Mouse (Mus musculus) embryonic facial prominence, embryonic 15.5 days (tissue): ENCODE measurements around the gene Dnm2. TPM values are rescaled to one million over a fixed set of nuclear protein-coding genes. Genes with fewer than 3 reads are reported as not detected.
A peak's percentile ranks its signal among the peaks of the same experiment; 100 is the strongest.
"Not testable (repeated sequence)": the region's sequence is repeated elsewhere in the genome, so short reads cannot be mapped to it uniquely, and the experiment has no call there.

Source experiments
- ATAC-seq: fragments of 200-750 bp; cut with Nextera tagmentation; 2 replicates; pipeline ENCODE4 v1.8.0; 2017; ENCODE audit warnings: low read depth, moderate TSS enrichment; ENCODE audit not compliant: insufficient number of reproducible peaks, low FRiP score, low TSS enrichment
- H3K27ac ChIP-seq: fragments of 300-500 bp; sonication (generic); replicated peaks from 2 replicates; pipeline ENCODE4 v1.5.1; 2015; ENCODE audit warnings: mild to moderate bottlenecking, inconsistent platforms
- H3K27me3 ChIP-seq: fragments of 300-500 bp; sonication (generic); 2 replicates; pipeline ENCODE4 v1.6.1; 2015; ENCODE audit warnings: inconsistent platforms
- H3K36me3 ChIP-seq: fragments of 300-500 bp; sonication (generic); 2 replicates; pipeline ENCODE4 v1.6.1; 2015; ENCODE audit warnings: mild to moderate bottlenecking, inconsistent platforms
- H3K4me1 ChIP-seq: fragments of 300-500 bp; sonication (generic); 2 replicates; pipeline ENCODE4 v1.6.1; 2015; ENCODE audit warnings: inconsistent platforms
- H3K4me2 ChIP-seq: fragments of 300-500 bp; sonication (generic); replicated peaks from 2 replicates; pipeline ENCODE4 v1.6.1; 2015; ENCODE audit warnings: mild to moderate bottlenecking, inconsistent platforms
- H3K4me3 ChIP-seq: fragments of 300-500 bp; sonication (generic); replicated peaks from 2 replicates; pipeline ENCODE4 v1.5.1; 2015; ENCODE audit warnings: mild to moderate bottlenecking, inconsistent platforms
- H3K9ac ChIP-seq: fragments of 300-500 bp; sonication (generic); 2 replicates; pipeline ENCODE4 v1.6.1; 2015; ENCODE audit warnings: inconsistent platforms
- H3K9me3 ChIP-seq: fragments of 300-500 bp; sonication (generic); replicated peaks from 2 replicates; pipeline ENCODE4 v1.6.1; 2016; ENCODE audit warnings: inconsistent platforms
- WGBS: fragments of 180-500 bp; shearing (Covaris S2); methylation state at CpG from one replicate; pipeline ENCODE4 v1.1.7; 2015; 5-methylcytosine and 5-hydroxymethylcytosine counted together
- polyA plus RNA-seq: library from polyadenylated mRNA; unstranded; fragments of >200 nt; fragmentation: Nextera tagmentation; extraction: Ambion mirVana; gene quantifications from 2 replicates; pipeline ENCODE4 v1.2.1, GENCODE M21; 2015

Dnm2 gene
- polyA plus RNA-seq, 1 experiment from 2014 or later = 85.9 TPM

GRCm38 (mm10) chr9:21508871-21509404 is 84.2 kb downstream of the Dnm2 start:
- peak overlapping the region; percentile 72 for H3K4me2 ChIP-seq
- H3K9ac ChIP-seq = peak overlapping the region; percentile 69; the same call in 1 of the 2 replicates
- peak overlapping the region; percentile 83 for H3K4me3 ChIP-seq
- no peaks in the 10 kb centered on the region for H3K27me3 ChIP-seq
- H3K9me3 ChIP-seq = no peaks in the 10 kb centered on the region
- 65% methylated on average over 7 of the region's 7 CpGs for WGBS
- peaks cover 50% of the 10 kb centered on the region for H3K36me3 ChIP-seq
- 0 out of 2 replicates have a peak overlapping the region, but pooled peaks have one; percentile 96 for H3K27ac ChIP-seq
- no peak for ATAC-seq
- H3K4me1 ChIP-seq = peaks cover 18% of the 10 kb centered on the region

- ATAC-seq = peak; percentile 96
- no peaks in the 10 kb centered on the region for H3K9me3 ChIP-seq
- 0% methylated on average over 44 of the region's 44 CpGs for WGBS
These were observed 85.3 kb downstream of the Dnm2 start, which contains the start of gene Tmed1 for GRCm38 (mm10) chr9:21509772-21510688. Gene Tmed1, minus strand, starts transcription at chr9:21510252.

GRCm38 (mm10) chr9:21510689-21511015 is 85.9 kb downstream of the Dnm2 start:
- WGBS = 0% methylated on average over 7 of the region's 7 CpGs
- H3K9me3 ChIP-seq = no peaks in the 10 kb centered on the region
- peaks cover 33% of the 10 kb centered on the region for H3K36me3 ChIP-seq
- peak overlapping the region; percentile 96 for H3K27ac ChIP-seq
- peak overlapping the region; percentile 23; the same call in 1 of the 2 replicates for H3K9ac ChIP-seq
- peak overlapping the region; percentile 72 for H3K4me2 ChIP-seq
- peaks cover 18% of the 10 kb centered on the region for H3K4me1 ChIP-seq
- peak overlapping the region; percentile 83 for H3K4me3 ChIP-seq
- H3K27me3 ChIP-seq = no peaks in the 10 kb centered on the region
- no peak for ATAC-seq

More at GRCm38 (mm10) chr9:21509772-21510688, 85.3 kb downstream of the Dnm2 start, which contains the start of gene Tmed1:
- peak within 1 kb of the TSS; percentile 96 for H3K27ac ChIP-seq
- H3K36me3 ChIP-seq = peaks cover 39% of the 10 kb centered on the region
- H3K27me3 ChIP-seq = no peaks in the 10 kb centered on the region
- peak within 1 kb of the TSS; percentile 69 for H3K9ac ChIP-seq
- H3K4me2 ChIP-seq = peak within 1 kb of the TSS; percentile 72
- peak within 1 kb of the TSS; percentile 83 for H3K4me3 ChIP-seq
- peaks cover 18% of the 10 kb centered on the region for H3K4me1 ChIP-seq

- Histone ChIP-seq H3K36me3 (peaks cover 29% of the 10 kb centered on the region), H3K4me2 (peak overlapping the region; percentile 72), H3K4me3 (peak overlapping the region; percentile 83), H3K9ac (peak overlapping the region; percentile 23; the same call in 1 of the 2 replicates), H3K4me1 (peaks cover 18% of the 10 kb centered on the region), H3K27ac (peak overlapping the region; percentile 96), H3K9me3 (no peaks in the 10 kb centered on the region), H3K27me3 (no peaks in the 10 kb centered on the region)
- WGBS = 69% methylated on average over 9 of the region's 9 CpGs
- no peak for ATAC-seq
These were observed 86.3 kb downstream of the Dnm2 start for GRCm38 (mm10) chr9:21511052-21511451.

- H3K4me1 ChIP-seq = peaks cover 17% of the 10 kb centered on the region
- no peak overlapping the region for H3K4me2 ChIP-seq
- no peaks in the 10 kb centered on the region for H3K9me3 ChIP-seq
- H3K9ac ChIP-seq = no peak overlapping the region
- ATAC-seq = no peak
- peaks cover 5% of the 10 kb centered on the region for H3K36me3 ChIP-seq
- no peaks in the 10 kb centered on the region for H3K27me3 ChIP-seq
- WGBS = 95% methylated on average over 4 of the region's 4 CpGs
- no peak overlapping the region for H3K27ac ChIP-seq
- H3K4me3 ChIP-seq = no peak overlapping the region
These were observed 88.8 kb downstream of the Dnm2 start for GRCm38 (mm10) chr9:21513466-21513865.

GRCm38 (mm10) chr9:21517947-21518495 is 93.3 kb downstream of the Dnm2 start:
- H3K4me1 ChIP-seq = no peaks in the 10 kb centered on the region
- H3K4me3 ChIP-seq = no peak overlapping the region
- H3K27ac ChIP-seq = peak overlapping the region; percentile 66
- 70% methylated on average over 6 of the region's 6 CpGs for WGBS
- H3K9ac ChIP-seq = no peak overlapping the region
- no peak overlapping the region for H3K4me2 ChIP-seq
- no peaks in the 10 kb centered on the region for H3K36me3 ChIP-seq
- no peaks in the 10 kb centered on the region for H3K27me3 ChIP-seq
- no peak for ATAC-seq
- H3K9me3 ChIP-seq = no peaks in the 10 kb centered on the region

GRCm38 (mm10) chr9:21518690-21519089 is 94.0 kb downstream of the Dnm2 start:
- H3K9me3 ChIP-seq, H3K4me3 ChIP-seq, H3K9ac ChIP-seq, H3K27me3 ChIP-seq, H3K36me3 ChIP-seq, H3K4me1 ChIP-seq, ATAC-seq, H3K4me2 ChIP-seq, H3K27ac ChIP-seq: not testable (repeated sequence)
- WGBS = 86% methylated on average over 6 of the region's 6 CpGs

GRCm38 (mm10) chr9:21525142-21525936 is 100.6 kb downstream of the Dnm2 start:
- no peak overlapping the region for H3K27ac ChIP-seq
- H3K4me3 ChIP-seq = no peak overlapping the region
- WGBS = 66% methylated on average over 7 of the region's 7 CpGs
- peaks cover 8% of the 10 kb centered on the region; the same call in 1 of the 2 replicates for H3K4me1 ChIP-seq
- no peak overlapping the region for H3K4me2 ChIP-seq
- no peaks in the 10 kb centered on the region for H3K9me3 ChIP-seq
- no peak for ATAC-seq
- no peaks in the 10 kb centered on the region for H3K27me3 ChIP-seq
- H3K36me3 ChIP-seq = 0 out of 2 replicates have a peak, but pooled peaks cover 3% of the 10 kb centered on the region
- H3K9ac ChIP-seq = no peak overlapping the region

GRCm38 (mm10) chr9:21525937-21526633 is 101.4 kb downstream of the Dnm2 start, which contains the start of gene AB124611:
Gene AB124611, plus strand, starts transcription at chr9:21526176.
- 53% methylated on average over 14 of the region's 14 CpGs for WGBS
- ATAC-seq = no peak
- Histone ChIP-seq H3K36me3 (0 out of 2 replicates have a peak, but pooled peaks cover 3% of the 10 kb centered on the region), H3K27me3 (no peaks in the 10 kb centered on the region), H3K27ac (0 out of 2 replicates have a peak within 1 kb of the TSS, but pooled peaks have one; percentile 39), H3K9me3 (no peaks in the 10 kb centered on the region), H3K4me2 (no peak within 1 kb of the TSS), H3K4me1 (peaks cover 8% of the 10 kb centered on the region; the same call in 1 of the 2 replicates), H3K9ac (no peak within 1 kb of the TSS), H3K4me3 (no peak within 1 kb of the TSS)

GRCm38 (mm10) chr9:21526634-21526944 is 101.9 kb downstream of the Dnm2 start:
- peaks cover 8% of the 10 kb centered on the region; the same call in 1 of the 2 replicates for H3K4me1 ChIP-seq
- H3K9ac ChIP-seq = no peak overlapping the region
- no peak overlapping the region for H3K4me2 ChIP-seq
- WGBS = 74% methylated on average over 3 of the region's 3 CpGs
- 0 out of 2 replicates have a peak, but pooled peaks cover 3% of the 10 kb centered on the region for H3K36me3 ChIP-seq
- H3K4me3 ChIP-seq = no peak overlapping the region
- H3K9me3 ChIP-seq = no peaks in the 10 kb centered on the region
- 0 out of 2 replicates have a peak overlapping the region, but pooled peaks have one; percentile 39 for H3K27ac ChIP-seq
- no peak for ATAC-seq
- no peaks in the 10 kb centered on the region for H3K27me3 ChIP-seq
